Mouse (Mus musculus): Measurements from ENCODE around the gene Nccrp1.

DNA sequence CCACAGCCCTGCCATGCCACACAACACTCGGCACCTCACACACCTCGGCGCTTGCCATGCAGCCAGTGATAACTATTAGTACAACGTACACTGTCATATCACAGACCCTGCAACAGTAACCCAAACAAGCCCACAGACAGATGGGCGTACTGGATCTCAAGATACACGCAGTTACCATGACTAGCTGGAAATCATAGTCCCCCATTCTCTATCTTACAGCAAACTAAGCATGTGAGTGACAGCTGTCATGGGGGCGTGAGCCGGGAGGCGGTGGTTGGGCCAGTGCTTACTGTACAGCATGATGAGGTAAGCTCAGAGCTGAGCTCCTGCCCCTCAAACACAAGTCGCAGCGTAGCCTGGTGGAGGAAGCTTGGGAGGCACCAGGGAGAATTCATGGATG lies 28.5 kb upstream of the Nccrp1 start:
- TF ChIP-seq POLR2A (IDR thresholded peaks at IDR 0.05; ENCODE audit: control insufficient read depth, low read depth, low read length) = no peak
- no peak for TF ChIP-seq CTCF (IDR thresholded peaks at IDR 0.05; ENCODE audit: control insufficient read depth, insufficient read depth, insufficient replicate concordance, low read depth, low read length)

Measured in testis, adult 2 months (tissue).